Mouse (Mus musculus) gastrocnemius, postnatal 10 days (tissue): Measurements from ENCODE around the gene Phf24. TPM values are rescaled to one million over a fixed set of nuclear protein-coding genes. Genes with fewer than 3 reads are reported as not detected.
"Not testable (repeated sequence)": the region's sequence is repeated elsewhere in the genome, so short reads cannot be mapped to it uniquely, and the experiment has no call there.

Experiments
- DNase-seq: peaks from one replicate; pipeline ENCODE4 v3.0.0; 2021; ENCODE audit warnings: mixed read lengths
- total RNA-seq, 2 experiments: library from RNA; stranded (reverse); gene quantifications; 2 replicates each; pipeline ENCODE4 v1.2.3; 2021

Phf24 gene
- total RNA-seq, 2 experiments from 2014 or later: 0.78 to 1.3 TPM

GRCm38 (mm10) chr4:42950065-42950558, 33.7 kb downstream of the Phf24 start:
- peak; percentile 91 for DNase-seq

DNA sequence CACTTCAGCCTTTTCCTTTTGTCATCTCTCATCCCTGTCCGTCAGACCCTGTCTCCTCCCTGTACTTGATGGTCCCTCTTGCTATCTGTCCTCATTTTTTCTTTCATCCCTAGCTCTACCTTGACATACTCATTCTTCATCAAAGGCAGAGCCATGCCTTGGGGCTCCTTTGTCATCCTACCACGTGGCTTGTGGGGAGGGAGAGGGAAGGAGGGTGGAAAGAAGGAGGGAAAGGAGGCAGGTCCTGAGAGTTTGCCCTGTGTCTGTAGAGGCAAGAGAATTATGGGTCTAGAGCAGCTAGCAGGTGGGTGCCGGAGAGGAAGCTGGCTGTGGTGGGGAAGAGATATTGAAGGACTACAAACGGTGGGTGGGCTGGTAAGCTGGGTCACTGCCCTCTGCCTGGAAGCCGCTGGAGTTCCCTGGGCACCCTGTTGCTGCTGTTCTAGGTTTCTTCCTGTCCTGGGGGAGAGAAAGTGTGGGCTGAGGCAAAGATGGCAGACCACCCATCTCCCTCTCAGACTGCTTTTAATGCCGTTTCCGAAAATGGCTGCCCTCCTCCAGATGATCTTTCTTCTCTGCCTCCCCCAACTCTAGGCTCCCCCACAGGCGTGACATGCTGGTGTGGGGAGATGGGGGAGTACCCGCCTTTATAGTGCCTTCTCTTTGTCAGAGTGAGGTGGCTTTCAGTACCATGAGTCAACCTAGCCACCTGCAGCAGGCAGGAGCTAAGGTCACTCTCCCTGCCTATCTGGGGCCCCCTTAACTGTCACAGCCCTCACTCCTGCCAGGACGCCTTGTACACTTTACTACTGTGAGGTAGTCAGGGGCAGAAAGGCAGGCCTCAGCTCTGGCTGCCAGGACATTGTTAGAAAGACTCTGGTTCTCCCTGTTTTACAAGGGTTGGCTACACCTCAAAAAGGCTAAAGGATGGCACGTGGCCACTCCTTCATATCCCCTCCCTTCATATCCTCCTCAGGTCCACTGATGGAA, 35.0 kb downstream of the Phf24 start:
- DNase-seq: no peak

DNA sequence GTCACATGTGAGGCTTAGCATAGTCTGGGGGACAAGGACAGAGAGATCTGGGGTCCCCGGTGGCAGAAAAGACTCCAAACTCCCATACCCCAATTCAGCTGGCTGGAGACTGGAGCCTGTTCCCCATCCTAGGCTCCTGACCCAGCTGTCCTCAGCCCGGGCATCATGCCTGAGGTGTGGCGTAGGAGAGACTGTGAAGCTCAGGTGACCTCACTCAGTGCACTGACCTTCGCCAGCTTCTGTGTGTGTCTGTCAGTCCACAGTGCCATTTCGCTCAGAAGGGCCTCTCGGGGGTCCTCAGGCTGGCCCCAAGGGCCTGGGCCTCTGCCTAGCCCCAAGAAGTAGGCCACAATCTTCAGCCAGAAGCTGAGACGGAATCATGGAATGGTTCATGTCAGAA, 36.1 kb downstream of the Phf24 start:
- DNase-seq: peak; percentile 68

DNA sequence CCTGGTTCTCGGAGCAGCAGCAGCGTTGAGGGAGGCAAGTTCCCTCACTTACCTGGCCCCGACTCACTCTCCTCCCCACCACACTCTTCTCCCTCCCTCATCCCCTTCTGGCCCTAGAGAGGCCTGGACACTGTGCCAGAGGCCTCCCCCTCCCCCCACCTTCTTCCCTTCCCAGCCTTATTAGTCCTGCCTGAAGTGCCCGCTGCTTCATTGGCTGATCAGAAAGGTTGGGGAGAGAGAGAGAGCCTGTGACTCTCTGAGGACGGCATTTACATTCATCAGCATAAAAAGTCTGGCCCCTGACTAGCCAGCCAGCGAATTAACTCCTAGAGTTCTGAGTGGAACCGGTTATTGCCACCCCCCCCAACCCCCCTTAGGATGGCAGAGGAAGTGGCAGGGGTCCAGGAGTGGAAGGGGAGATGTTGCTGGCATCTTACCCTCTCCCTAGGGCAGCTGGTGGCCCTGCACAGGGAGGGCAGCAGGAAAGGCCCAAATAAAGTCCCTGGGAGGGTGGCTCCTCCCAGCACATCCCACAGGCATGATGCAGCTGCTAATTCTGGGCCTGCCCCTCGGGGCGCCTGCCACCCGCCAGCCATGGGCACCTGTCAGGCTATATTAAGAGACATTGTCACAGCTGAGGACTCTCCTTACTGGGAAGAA, 37.1 kb downstream of the Phf24 start:
- peak; percentile 76 for DNase-seq

DNA sequence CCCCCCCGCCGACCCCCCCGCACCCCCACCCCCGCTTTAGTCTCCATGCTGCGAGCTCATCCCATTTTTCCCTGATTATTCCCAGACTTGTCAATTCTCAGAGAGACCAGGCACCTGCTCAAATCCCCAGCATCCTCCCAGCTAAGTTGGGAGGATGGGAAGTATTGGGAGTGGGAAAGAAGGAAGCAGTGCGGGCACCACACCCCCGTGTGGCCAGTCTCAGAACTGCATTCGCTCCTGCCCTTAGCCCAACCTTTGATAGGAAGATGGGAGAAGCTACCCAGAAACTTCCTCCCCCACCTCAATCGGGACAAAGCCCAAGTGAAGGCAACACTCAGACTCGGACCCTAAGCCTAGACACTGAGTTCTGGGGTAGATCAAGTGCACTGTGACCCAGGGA, 37.8 kb downstream of the Phf24 start:
- DNase-seq: peak; percentile 88

GRCm38 (mm10) chr4:42955200-42955599, 38.7 kb downstream of the Phf24 start:
- no peak for DNase-seq

GRCm38 (mm10) chr4:42956581-42956980, 40.1 kb downstream of the Phf24 start:
- DNase-seq: no peak

GRCm38 (mm10) chr4:42957306-42957705, 40.8 kb downstream of the Phf24 start:
- no peak for DNase-seq

- DNase-seq: no peak
Measured at GRCm38 (mm10) chr4:42957979-42958378, 41.5 kb downstream of the Phf24 start.

GRCm38 (mm10) chr4:42958942-42959341, 42.5 kb downstream of the Phf24 start:
- no peak for DNase-seq

- DNase-seq: no peak
Measured at GRCm38 (mm10) chr4:42959382-42959781, 42.9 kb downstream of the Phf24 start.

DNA sequence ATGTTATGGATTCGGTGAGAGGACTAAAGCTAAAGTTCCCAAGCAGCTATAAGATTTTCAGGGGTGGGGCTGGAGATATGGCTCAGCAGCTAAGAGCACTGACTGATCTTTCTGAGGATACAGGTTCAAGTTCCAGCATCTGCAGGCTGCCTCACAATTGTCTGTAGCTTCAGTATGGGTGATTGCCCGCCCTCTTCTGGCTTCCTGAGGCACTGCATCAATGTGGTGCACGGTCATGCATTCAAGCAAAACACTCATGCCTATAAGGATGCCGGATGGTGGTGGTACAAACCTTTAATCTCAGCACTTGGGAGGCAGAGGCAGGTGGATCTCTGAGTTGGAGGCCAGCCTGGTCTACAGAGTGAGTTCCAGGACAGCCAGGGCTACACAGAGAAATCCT, 45.1 kb downstream of the Phf24 start:
- peak; percentile 50 for DNase-seq

DNA sequence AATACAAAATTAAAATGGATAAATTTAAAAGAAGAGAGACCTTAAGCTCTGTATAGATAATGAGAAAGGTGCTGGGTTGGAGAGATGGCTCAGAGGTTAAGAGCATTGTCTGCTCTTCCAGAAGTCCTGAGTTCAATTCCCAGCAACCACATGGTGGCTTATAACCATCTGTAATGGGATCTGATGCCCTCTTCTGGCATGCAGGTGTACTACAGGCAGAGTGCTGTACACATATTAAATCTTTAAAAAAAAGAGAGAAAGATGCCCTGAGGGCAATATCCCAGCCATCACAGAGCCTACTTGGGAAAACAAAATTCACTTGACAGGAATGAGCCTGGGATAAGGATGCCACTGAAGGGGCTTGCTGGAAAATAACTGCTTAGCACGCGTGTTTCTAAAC, 47.0 kb downstream of the Phf24 start:
- no peak for DNase-seq

- DNase-seq: no peak
Measured at GRCm38 (mm10) chr4:42965039-42965719, 48.7 kb downstream of the Phf24 start.

DNA sequence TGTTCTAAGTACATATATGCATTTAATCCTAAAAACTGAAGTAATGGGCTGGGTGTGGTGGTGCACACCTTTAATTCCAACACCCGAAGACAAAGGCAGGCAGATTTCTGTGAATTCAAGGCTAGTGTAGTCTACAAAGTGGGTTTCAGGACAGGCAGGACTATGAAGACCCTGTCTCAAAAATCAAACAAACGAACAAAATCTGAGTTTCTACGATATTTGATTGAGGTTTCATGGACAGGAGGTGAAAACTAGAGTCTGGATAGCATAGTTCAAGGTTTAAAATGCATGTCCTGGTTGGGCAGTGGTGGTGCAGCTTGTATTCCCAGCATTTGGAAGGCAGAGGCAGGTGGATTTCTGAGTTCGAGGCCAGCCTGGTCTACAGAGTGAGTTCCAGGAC, 52.8 kb downstream of the Phf24 start, which contains the start of gene 1700022I11Rik:
Gene 1700022I11Rik, plus strand, starts transcription at position 301 of the 400 bp plus-strand sequence.
- DNase-seq: no peak

DNA sequence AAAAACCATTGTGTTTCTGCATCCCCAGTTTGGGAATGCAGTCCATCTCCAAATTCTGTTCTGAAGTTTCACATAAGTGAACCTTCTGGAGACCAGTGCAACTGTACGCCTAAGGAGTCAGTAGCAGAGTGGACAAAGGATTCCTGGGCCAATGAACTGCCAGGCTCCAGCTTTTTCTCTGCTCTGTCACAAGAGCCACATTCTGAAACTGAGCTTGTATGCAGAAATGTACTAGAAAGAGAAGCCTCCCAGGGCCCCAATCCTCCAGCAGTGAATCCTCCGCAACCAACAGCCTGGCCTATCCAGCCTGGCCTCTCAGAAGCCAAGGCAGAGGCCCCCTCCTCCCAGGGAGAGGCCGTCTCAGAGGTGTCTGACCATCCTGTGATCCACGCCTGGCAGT, 56.5 kb downstream of the Phf24 start:
- no peak for DNase-seq

DNA sequence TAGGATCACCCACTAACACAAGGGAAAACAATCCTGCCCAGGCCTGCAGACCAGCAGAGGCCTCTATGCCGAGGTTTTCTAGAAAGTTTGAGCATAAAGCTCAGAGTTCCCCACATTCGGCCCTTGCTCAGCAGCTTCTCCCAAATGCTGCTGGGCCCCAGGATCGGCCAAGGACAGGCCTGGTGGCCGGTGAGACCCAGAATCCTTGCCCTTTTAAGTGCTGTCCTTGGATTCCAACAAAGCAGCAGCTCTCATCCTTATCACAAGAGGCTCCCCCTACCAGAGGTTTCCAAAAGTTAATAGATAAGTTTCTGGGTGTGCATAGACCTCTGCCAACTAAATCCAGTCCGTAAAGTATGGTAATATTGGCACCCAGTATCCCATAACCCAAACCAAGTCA, 57.4 kb downstream of the Phf24 start:
- DNase-seq: no peak

DNA sequence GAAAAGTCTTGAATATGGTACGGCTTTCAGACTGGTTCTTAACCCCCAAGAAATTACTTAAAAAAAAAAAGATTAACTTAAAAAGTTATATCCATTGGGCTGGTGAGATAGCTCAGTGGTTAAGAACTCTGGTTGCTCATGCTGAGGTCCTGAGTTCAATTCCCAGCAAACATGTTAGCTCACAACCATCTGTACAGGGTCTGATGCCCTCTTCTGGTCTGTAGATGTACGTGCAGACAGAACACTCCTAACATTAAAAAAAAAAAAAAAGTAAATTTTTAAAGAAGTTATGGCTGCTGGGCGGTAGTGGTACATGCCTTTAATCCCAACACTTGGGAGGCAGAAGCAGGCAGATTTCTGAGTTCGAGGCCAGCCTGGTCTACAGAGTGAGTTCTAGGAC, 61.6 kb downstream of the Phf24 start:
- DNase-seq: no peak

GRCm38 (mm10) chr4:42980467-42980866, 64.0 kb downstream of the Phf24 start:
- not testable (repeated sequence) for DNase-seq

- DNase-seq: no peak
Measured at GRCm38 (mm10) chr4:42988296-42988695, 71.8 kb downstream of the Phf24 start.
